Mouse (Mus musculus) CH12.LX (cell line): ENCODE data around the gene Acsl3.

Source experiments
- BHLHE40 ChIP-seq: IDR thresholded peaks from 2 replicates; pipeline ENCODE4 v1.6.1; 2011; ENCODE audit warnings: mild to moderate bottlenecking, low read depth, low read length, improper control_type of control experiment
- CTCF ChIP-seq, 2 experiments: IDR thresholded peaks in 1 of 2; conservative IDR thresholded peaks in 1 of 2; 2 replicates each; pipeline ENCODE4 v1.5.1; 2011 to 2012; ENCODE audit warnings: low read depth in 2 of 2, low read length in 2 of 2, improper control_type of control experiment in 1 of 2, inconsistent platforms in 1 of 2, mild to moderate bottlenecking in 1 of 2, moderate library complexity in 1 of 2
- E2F4 ChIP-seq: IDR thresholded peaks from 2 replicates; pipeline ENCODE4 v1.6.1; 2011; ENCODE audit warnings: low read depth, low read length, improper control_type of control experiment; ENCODE audit not compliant: insufficient replicate concordance
- IRF4 ChIP-seq: IDR thresholded peaks from 2 replicates; pipeline ENCODE4 v1.6.1; 2014; ENCODE audit warnings: low read depth, mild to moderate bottlenecking, inconsistent platforms, low read length, improper control_type of control experiment
- MYC ChIP-seq: IDR thresholded peaks from 2 replicates; pipeline ENCODE4 v1.6.1; 2011; ENCODE audit warnings: low read depth, mild to moderate bottlenecking, improper control_type of control experiment, low read length
- NRF1 ChIP-seq: IDR thresholded peaks from 2 replicates; pipeline ENCODE4 v1.6.1; 2014; ENCODE audit warnings: low read depth, mild to moderate bottlenecking, inconsistent platforms, low read length, improper control_type of control experiment, moderate library complexity
- POLR2A ChIP-seq: IDR thresholded peaks from 2 replicates; pipeline ENCODE4 v1.6.1; 2011; ENCODE audit warnings: low read depth, mild to moderate bottlenecking, improper control_type of control experiment, low read length
- RAD21 ChIP-seq: IDR thresholded peaks from 2 replicates; pipeline ENCODE4 v1.6.1; 2011; ENCODE audit warnings: low read depth, mild to moderate bottlenecking, low read length, improper control_type of control experiment, moderate library complexity
- SIN3A ChIP-seq: IDR thresholded peaks from 2 replicates; pipeline ENCODE4 v1.6.1; 2012; ENCODE audit warnings: low read length, improper control_type of control experiment, inconsistent platforms
- SMC3 ChIP-seq: IDR thresholded peaks from 2 replicates; pipeline ENCODE4 v1.6.1; 2011; ENCODE audit warnings: low read depth, low read length, improper control_type of control experiment
- TBP ChIP-seq: conservative IDR thresholded peaks from 2 replicates; pipeline ENCODE4 v1.6.1; 2011; ENCODE audit warnings: low read depth, low read length, improper control_type of control experiment
- UBTF ChIP-seq: IDR thresholded peaks from 2 replicates; pipeline ENCODE4 v1.6.1; 2012; ENCODE audit warnings: low read depth, mild to moderate bottlenecking, inconsistent platforms, low read length, improper control_type of control experiment, moderate library complexity
- USF2 ChIP-seq: conservative IDR thresholded peaks from 2 replicates; pipeline ENCODE4 v1.6.1; 2011; ENCODE audit warnings: low read depth, low read length, improper control_type of control experiment
- ZNF384 ChIP-seq: IDR thresholded peaks from 2 replicates; pipeline ENCODE4 v1.6.1; 2012; ENCODE audit warnings: low read depth, low read length, improper control_type of control experiment, inconsistent platforms

- TF ChIP-seq BHLHE40 (no peak), E2F4 (no peak), CTCF (conservative IDR thresholded peaks at IDR 0.05 in 1 of 2, IDR thresholded peaks at IDR 0.05 in 1 of 2; ENCODE audit: low read depth in 2 of 2, low read length in 2 of 2) (no peak), POLR2A (no peak), MYC (no peak), RAD21 (no peak), TBP (no peak), ZNF384 (no peak), UBTF (no peak), IRF4 (no peak), SIN3A (no peak), NRF1 (no peak), USF2 (no peak), SMC3 (no peak)
These were observed 48.3 kb upstream of the Acsl3 start for GRCm38 (mm10) chr1:78609134-78609907.
